Mouse (Mus musculus) urinary bladder, postnatal 36 days (tissue): ENCODE data around the gene Fam210b.
"Not testable (repeated sequence)": the region's sequence is repeated elsewhere in the genome, so short reads cannot be mapped to it uniquely, and the experiment has no call there.

Experiments used
- DNase-seq, 2 experiments: peaks; one replicate each; pipeline ENCODE4 v3.0.0; 2022; ENCODE audit warnings: low spot score in 2 of 2, mixed read lengths in 1 of 2

Fam210b gene

DNA sequence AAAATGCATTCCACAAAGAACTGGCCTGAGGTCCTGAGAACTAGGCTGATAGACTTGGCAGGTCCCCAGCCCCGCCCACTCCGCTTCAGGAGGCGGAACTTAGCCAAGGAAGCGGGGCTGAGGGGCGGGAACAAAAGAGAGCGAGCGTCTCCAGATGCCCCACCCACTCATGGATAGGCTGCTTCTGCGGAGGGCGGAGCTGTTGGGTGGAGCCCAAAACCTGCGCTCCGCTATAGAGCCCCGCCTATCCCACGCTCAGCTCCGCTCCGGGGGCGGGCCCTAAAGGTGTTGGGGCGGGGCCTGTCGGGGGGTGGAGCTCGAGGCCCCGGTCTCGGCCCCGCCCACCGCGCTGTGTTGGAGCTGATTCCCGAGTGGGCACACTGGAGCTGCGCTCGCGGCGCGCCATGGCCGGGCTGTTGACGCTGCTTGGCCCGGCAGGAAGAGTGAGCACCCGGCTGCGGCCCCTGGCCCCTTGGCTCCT lies at the start of gene Fam210b:
Gene Fam210b (plus strand): TSS at position 308 of the 481 bp plus-strand sequence.
- DNase-seq = peak; percentile 96

DNA sequence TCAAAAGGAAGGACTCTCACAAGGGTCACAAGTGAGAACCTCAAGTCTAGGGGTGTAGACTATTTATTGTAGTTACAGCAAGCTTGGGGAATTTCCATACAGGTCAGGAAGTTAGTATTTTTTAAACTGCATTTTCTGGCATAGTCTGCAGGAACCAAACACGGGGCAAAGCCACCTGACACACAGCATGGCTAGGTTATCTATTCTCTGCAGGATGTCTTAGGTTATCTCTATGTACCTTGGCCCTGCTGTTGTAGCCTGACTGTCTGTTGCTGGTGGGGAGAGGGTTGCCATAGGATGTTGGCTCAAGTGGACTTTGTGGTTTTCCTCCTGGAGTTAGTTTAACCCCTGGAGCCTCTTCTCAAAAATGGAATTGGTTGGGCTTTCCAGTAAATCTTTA lies 47.3 kb upstream of the Fam210b start:
- no peak for DNase-seq

DNA sequence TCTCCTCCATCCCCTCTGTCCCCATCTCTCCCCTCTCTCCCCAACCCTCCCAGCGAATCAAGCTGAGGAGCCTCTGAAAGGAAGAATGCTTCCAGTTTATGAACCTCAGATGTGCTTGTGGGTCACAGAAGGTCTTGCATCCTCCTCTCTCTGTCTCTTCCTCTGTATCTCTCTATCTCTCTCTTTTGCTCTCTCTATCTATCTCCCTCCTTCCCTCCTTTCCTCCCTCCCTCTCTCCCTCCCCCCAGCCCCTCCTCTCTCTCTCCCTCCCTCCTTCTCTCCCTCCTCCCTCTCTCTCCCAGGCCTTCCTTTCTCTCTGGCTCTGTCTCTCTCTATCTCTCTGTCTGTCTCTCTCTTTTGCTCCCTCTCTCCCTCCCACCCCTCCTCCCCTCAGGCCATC lies 46.8 kb upstream of the Fam210b start:
- DNase-seq = no peak

DNA sequence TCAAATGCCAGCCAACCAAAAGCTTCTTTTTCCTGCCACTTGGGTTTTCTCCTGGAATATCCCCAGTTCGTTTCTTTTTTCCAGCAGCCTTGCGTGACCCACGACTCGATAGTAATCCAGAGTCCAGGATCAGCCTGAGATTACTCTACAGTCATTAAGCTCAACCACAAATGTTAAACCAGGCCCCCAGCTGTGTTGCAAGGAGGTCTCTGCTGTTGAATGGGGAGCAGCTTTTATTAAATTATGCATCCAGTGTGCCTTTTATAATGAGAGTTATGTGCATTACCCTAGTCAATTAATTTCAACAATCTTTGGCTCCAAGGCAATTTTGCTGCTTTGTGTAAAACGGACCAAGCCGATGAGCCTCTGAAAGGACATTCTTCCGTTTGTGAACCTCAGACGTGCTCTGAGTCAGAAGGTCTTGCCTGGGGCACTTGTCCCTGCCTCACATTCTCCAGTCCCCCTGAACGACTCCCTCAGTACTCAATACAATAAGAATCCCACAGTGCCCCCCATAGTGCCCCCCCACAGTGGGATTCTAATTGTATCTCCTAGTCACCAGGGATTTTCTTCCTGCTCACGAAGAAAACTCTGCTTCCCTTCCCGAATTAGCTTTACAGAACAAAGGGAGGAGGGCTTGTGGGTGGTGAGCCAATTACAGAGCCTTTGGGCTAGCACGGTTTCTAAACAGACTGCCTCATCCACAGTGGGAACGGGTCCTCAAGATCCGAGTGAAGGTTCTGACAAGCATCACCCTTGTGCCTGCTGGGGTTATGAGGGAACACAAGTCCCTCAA lies 46.0 kb upstream of the Fam210b start:
- DNase-seq = no peak

GRCm38 (mm10) chr2:172302396-172302795 lies 43.0 kb upstream of the Fam210b start:
- DNase-seq = no peak

DNA sequence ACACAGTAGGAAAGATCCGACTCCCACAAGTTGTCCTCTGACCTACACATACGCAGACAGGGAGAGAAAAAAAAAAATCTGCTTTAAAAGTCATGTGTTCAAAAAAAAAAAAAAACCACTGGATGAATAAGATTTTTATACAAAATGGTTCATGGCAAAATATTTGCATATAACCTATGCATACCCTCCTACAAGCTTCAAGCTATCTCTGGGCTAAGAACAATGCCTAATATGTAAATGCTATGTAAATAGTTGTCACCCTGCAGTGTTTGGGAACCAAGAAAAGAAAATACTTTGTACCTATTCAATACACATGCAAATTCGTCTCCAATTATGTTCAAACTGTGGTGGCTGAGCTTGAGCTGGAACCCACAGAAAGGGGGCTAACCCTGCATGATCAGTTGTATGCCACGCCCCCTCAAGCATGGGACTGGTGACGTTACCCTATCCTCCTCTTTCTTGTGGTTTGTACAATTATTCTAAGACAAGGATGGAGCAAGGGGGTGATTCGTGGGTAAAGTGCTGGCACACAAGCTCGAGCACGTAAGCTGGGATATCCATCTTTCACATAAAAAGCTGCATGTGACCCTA lies 41.2 kb upstream of the Fam210b start:
- DNase-seq = no peak

- DNase-seq = not testable (repeated sequence)
These were observed 39.8 kb upstream of the Fam210b start for GRCm38 (mm10) chr2:172305546-172305945.

DNA sequence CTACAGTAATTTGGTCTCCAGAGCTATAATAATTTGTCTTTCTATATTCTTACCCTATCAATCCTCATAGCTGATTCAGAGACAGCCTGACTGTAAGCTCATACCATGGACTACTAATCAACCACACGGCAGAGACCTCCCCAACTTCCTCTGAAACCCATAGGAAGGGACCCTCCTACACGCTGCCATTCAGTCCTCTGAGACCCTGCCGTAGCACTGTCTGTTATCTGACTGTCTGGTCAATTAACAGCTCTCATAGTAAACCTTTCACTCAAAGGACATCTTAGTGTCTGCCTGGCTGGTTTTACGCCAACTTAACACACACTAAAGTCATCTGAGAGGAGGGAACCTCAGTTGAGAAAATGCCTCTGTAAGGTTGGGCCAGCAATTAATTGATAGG lies 38.8 kb upstream of the Fam210b start:
- no peak for DNase-seq

DNA sequence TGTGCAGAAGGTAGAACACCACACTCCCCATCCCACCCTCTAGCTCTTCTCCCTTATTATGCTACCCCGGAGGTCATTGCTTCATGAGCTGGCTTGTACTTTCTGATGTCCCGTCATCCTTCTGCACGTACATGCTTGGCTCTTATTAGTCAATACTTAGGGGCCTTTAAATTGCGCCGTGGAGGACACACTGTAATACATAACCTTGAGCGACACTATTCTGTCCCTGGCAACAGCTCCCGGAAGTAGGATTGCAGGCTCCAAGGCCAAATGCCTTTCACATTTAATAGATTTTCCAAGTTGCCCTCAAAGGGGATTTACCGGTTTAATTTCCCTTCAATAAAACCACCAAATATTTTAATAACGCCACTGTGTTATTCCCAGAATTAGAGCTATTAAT lies 33.6 kb upstream of the Fam210b start:
- DNase-seq = no peak

DNA sequence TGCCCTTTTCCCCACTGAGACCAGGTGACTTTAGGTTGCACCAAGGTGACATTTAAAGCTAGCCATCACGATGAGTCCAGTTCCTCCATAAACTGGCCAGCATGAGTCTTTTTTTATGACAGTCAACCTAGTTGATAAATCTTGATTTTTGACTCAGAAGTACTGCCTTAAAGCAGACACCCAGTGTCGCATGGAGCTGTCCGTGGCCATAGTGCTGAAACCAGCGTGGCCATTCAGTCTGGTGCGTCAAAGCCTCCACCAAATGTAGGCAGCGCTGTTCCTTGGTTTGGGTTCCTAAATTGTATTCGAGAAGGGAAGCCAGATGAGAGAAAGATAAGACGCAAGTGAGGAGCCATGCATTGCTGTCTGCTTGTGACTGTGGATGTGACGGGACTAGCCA lies 24.5 kb upstream of the Fam210b start:
- peak; percentile 38 to 57 for DNase-seq

DNA sequence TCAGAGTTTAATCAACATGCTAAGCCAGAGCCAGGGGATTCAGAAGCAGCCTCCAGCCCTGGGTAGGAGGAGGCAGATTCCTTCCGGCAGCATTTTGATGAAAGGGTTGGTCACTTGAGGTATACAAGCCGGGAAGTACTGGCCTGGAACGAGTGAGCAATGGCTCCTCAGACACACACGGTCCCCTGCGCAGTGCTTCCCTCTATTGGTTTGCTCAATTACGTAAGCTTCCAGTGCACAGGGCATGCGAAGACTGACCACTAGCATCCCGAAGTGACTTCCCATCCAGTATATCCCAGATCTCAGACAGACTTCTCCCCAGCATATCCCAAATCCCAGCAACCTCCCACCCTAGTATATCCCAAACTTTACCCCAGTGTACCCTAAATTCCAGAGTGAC lies 17.1 kb upstream of the Fam210b start:
- DNase-seq = no peak

- DNase-seq = peak; percentile 7 to 29
These were observed 16.2 kb upstream of the Fam210b start for GRCm38 (mm10) chr2:172329179-172329578.

- DNase-seq = no peak
These were observed 7.0 kb upstream of the Fam210b start for GRCm38 (mm10) chr2:172338206-172338942.

DNA sequence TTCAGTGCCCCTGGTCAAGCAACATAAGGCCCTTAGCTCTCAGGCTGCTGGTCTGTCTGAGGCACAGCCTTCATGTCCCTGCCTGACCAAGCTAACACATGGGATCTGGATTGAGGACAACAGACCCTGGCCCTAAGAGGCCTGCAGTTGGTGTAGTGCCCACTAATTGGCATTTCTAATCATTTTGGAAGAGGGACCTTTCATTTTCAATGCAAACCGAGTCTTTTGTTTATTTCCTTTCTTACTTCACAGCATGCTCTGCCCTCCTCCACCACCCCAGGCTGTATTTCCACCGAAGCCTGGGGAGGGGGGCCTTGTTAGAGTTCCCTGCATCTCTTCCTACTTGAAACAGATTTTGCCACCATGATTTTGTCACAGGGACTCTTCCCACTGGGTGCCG lies 4.4 kb upstream of the Fam210b start:
- DNase-seq = no peak

GRCm38 (mm10) chr2:172341606-172342005 lies 3.8 kb upstream of the Fam210b start:
- no peak for DNase-seq

DNA sequence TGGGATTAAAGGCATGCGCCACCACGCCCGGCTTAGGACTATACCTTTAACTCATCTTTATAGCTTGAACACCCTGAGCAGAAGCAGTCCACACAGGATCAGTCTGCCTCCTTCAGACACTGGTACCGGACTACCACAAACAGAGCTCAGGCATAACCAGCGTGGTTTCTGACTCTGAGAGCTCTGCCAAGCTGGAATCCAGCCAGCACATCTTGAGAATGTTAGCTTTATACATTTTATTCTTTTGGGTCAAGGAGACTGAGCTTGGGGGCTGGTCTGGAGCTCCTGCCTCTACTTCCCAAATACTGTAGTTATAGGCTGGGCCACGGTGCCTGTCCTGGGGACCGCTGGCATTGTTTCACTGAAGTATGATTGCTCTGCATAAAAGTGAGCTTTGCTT lies 1.6 kb upstream of the Fam210b start:
- no peak for DNase-seq

- no peak for DNase-seq
These were observed 696 bp upstream of the Fam210b start for GRCm38 (mm10) chr2:172344669-172345068.

DNA sequence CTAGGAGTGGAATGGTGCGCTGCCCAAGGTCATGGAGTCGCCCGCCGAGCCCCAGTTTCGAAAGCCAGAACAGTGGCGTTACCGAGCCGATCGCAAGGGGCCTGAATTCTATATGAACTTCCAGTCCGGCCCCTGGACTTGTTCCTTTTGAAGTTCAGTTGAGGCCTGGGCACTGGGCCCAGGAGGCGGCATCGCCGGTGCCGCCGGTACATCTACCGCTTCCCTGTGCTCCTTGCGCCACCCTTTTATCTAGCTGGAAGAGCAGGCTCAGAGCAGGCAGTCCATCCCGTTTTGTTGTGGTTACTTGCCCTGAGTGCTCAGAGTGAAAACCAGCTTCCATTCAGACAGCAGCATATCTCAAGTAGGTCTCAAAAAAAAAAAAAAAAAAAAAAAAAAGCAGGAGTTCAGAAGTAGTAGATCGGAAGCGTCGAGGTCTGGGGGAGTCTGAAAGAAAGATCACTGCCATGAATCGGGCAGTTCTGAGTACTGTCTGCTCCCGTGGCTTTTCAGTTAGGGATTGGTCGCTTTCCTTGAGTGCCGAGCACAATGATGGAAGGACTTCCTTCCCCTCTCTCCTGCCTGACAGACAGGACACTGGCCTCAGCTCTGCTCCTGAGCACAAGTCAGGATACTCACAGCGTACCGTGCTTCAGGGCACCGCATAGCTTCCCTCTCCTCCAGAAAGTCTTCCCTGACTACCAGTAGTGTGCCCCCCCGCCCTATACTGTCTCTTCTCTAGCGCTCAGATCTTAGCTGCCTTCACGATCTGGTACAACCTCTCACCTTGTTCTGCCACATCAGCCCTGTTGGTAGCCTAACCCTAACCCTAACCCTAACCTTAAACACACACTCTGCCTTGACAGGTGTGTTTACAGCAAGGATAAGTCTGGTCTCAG lies 917 bp downstream of the Fam210b start:
- DNase-seq = peak; percentile 23 to 50

GRCm38 (mm10) chr2:172346933-172347611 lies 1.7 kb downstream of the Fam210b start:
- no peak for DNase-seq

- DNase-seq = no peak
These were observed 3.1 kb downstream of the Fam210b start for GRCm38 (mm10) chr2:172348297-172348950.
